Mouse (Mus musculus) stomach, postnatal 0 days (tissue): ENCODE data around the gene Dhx32. TPM values are rescaled to one million over a fixed set of nuclear protein-coding genes. Genes with fewer than 3 reads are reported as not detected.

ENCODE experiments used
- ATAC-seq: fragments of 200-750 bp; cut with Nextera tagmentation; 2 replicates; pipeline ENCODE4 v1.8.0; 2017; ENCODE audit not compliant: low FRiP score, low TSS enrichment
- DNase-seq: peaks from one replicate; pipeline ENCODE4 v3.0.0-alpha.2; 2016; ENCODE audit warnings: low spot score
- H3K27ac ChIP-seq: fragments of 300-500 bp; sonication (generic); replicated peaks from 2 replicates; pipeline ENCODE4 v1.5.1; 2014; ENCODE audit warnings: mild to moderate bottlenecking, control low read depth
- H3K27me3 ChIP-seq: fragments of 300-500 bp; sonication (generic); 2 replicates; pipeline ENCODE4 v1.6.1; 2014; ENCODE audit warnings: low read length; ENCODE audit not compliant: control insufficient read depth, insufficient read depth
- H3K36me3 ChIP-seq: fragments of 300-500 bp; sonication (generic); 2 replicates; pipeline ENCODE4 v1.6.1; 2014; ENCODE audit warnings: low read length, mixed read lengths; ENCODE audit not compliant: control insufficient read depth, insufficient read depth
- H3K4me1 ChIP-seq: fragments of 300-500 bp; sonication (generic); replicated peaks from 2 replicates; pipeline ENCODE4 v1.6.1; 2014; ENCODE audit warnings: antibody characterized with exemption; ENCODE audit not compliant: control insufficient read depth, insufficient read depth
- H3K4me2 ChIP-seq: fragments of 300-500 bp; sonication (generic); replicated peaks from 2 replicates; pipeline ENCODE4 v1.6.1; 2014; ENCODE audit warnings: low read depth, mild to moderate bottlenecking, control low read depth, moderate library complexity
- H3K4me3 ChIP-seq: fragments of 300-500 bp; sonication (generic); 2 replicates; pipeline ENCODE4 v1.5.1; 2014; ENCODE audit warnings: low read depth, low read length, control low read depth
- H3K9ac ChIP-seq: fragments of 300-500 bp; sonication (generic); 2 replicates; pipeline ENCODE4 v1.6.1; 2014; ENCODE audit warnings: mild to moderate bottlenecking, low read length, control low read depth, mixed read lengths
- H3K9me3 ChIP-seq: fragments of 300-500 bp; sonication (generic); 2 replicates; pipeline ENCODE4 v1.6.1; 2016; ENCODE audit warnings: low read length; ENCODE audit not compliant: control insufficient read depth
- CTCF ChIP-seq: IDR thresholded peaks from 2 replicates; pipeline ENCODE4 v1.5.1; 2016; ENCODE audit warnings: antibody characterized with exemption, low read depth, mild to moderate bottlenecking, moderate library complexity
- EP300 ChIP-seq: optimal IDR thresholded peaks from 2 replicates; pipeline ENCODE3; 2016; ENCODE audit warnings: antibody characterized with exemption
- WGBS: fragments of 180-500 bp; shearing (Covaris S2); extraction: QIAGEN DNeasy Blood & Tissue Kit; methylation state at CpG from one replicate; pipeline ENCODE4 v1.1.7; 2014; 5-methylcytosine and 5-hydroxymethylcytosine counted together
- polyA plus RNA-seq: library from polyadenylated mRNA; unstranded; fragments of >200 nt; fragmentation: Nextera tagmentation; extraction: Ambion mirVana; gene quantifications from 2 replicates; pipeline ENCODE4 v1.2.1, GENCODE M21; 2015

Gene Dhx32
- polyA plus RNA-seq, 1 experiment from 2014 or later = 57.6 TPM

GRCm38 (mm10) chr7:133765849-133766243, 16.7 kb downstream of the Dhx32 start:
- Histone ChIP-seq H3K9me3 (no peaks in the 10 kb centered on the region), H3K36me3 (no peaks in the 10 kb centered on the region), H3K4me2 (no peak overlapping the region), H3K9ac (no peak overlapping the region), H3K27ac (no peak overlapping the region), H3K4me3 (no peak overlapping the region), H3K4me1 (no peaks in the 10 kb centered on the region), H3K27me3 (no peaks in the 10 kb centered on the region)
- ATAC-seq (no peak; the same call in 1 of the 2 replicates), DNase-seq (no peak)
- no peak for TF ChIP-seq EP300
- TF ChIP-seq CTCF = no peak
- WGBS = 78% methylated on average over 13 of the region's 13 CpGs

GRCm38 (mm10) chr7:133765240-133765848, 17.2 kb downstream of the Dhx32 start:
- DNase-seq (no peak), ATAC-seq (no peak)
- H3K27me3 ChIP-seq = no peaks in the 10 kb centered on the region
- H3K27ac ChIP-seq = no peak overlapping the region
- no peaks in the 10 kb centered on the region for H3K9me3 ChIP-seq
- no peaks in the 10 kb centered on the region for H3K4me1 ChIP-seq
- H3K4me2 ChIP-seq = no peak overlapping the region
- H3K36me3 ChIP-seq = no peaks in the 10 kb centered on the region
- 83% methylated on average over 10 of the region's 10 CpGs for WGBS
- no peak overlapping the region for H3K9ac ChIP-seq
- H3K4me3 ChIP-seq = no peak overlapping the region
- TF ChIP-seq EP300 (no peak), CTCF (no peak)

GRCm38 (mm10) chr7:133764425-133764824, 18.1 kb downstream of the Dhx32 start:
- ATAC-seq (no peak), DNase-seq (no peak)
- no peaks in the 10 kb centered on the region for H3K27me3 ChIP-seq
- H3K9ac ChIP-seq = no peak overlapping the region
- no peak overlapping the region for H3K27ac ChIP-seq
- no peaks in the 10 kb centered on the region for H3K36me3 ChIP-seq
- H3K4me2 ChIP-seq = no peak overlapping the region
- no peaks in the 10 kb centered on the region for H3K9me3 ChIP-seq
- WGBS = 81% methylated on average over 2 of the region's 2 CpGs
- H3K4me3 ChIP-seq = no peak overlapping the region
- TF ChIP-seq EP300 (no peak), CTCF (no peak)
- no peaks in the 10 kb centered on the region for H3K4me1 ChIP-seq

- 62% methylated on average over 6 of the region's 6 CpGs for WGBS
- no peaks in the 10 kb centered on the region for H3K36me3 ChIP-seq
- H3K27me3 ChIP-seq = no peaks in the 10 kb centered on the region
- no peaks in the 10 kb centered on the region for H3K4me1 ChIP-seq
- no peak overlapping the region for H3K4me2 ChIP-seq
- H3K4me3 ChIP-seq = no peak overlapping the region
- no peak overlapping the region; the same call in none of the 2 replicates for H3K27ac ChIP-seq
- H3K9ac ChIP-seq = no peak overlapping the region
- TF ChIP-seq CTCF (no peak), EP300 (no peak)
- no peak for DNase-seq
- peak; percentile 73 for ATAC-seq
- H3K9me3 ChIP-seq = no peaks in the 10 kb centered on the region
These were observed 19.8 kb downstream of the Dhx32 start for GRCm38 (mm10) chr7:133762696-133763095.

- H3K4me1 ChIP-seq = no peaks in the 10 kb centered on the region
- peak overlapping the region; percentile 1; the same call in 1 of the 2 replicates for H3K4me2 ChIP-seq
- H3K36me3 ChIP-seq = no peaks in the 10 kb centered on the region
- no peak overlapping the region for H3K27ac ChIP-seq
- ATAC-seq (0 out of 2 replicates have a peak, but pooled peaks have one; percentile 28), DNase-seq (no peak)
- no peak overlapping the region for H3K9ac ChIP-seq
- WGBS = 35% methylated on average over 27 of the region's 27 CpGs
- H3K9me3 ChIP-seq = no peaks in the 10 kb centered on the region
- H3K27me3 ChIP-seq = no peaks in the 10 kb centered on the region
- no peak overlapping the region for H3K4me3 ChIP-seq
- TF ChIP-seq EP300 (no peak), CTCF (no peak)
These were observed 22.7 kb downstream of the Dhx32 start for GRCm38 (mm10) chr7:133759611-133760353.

- H3K4me2 ChIP-seq = no peak overlapping the region
- DNase-seq (no peak), ATAC-seq (no peak)
- H3K9ac ChIP-seq = no peak overlapping the region
- H3K27ac ChIP-seq = no peak overlapping the region
- H3K9me3 ChIP-seq = no peaks in the 10 kb centered on the region
- WGBS = 88% methylated on average over 5 of the region's 5 CpGs
- H3K36me3 ChIP-seq = no peaks in the 10 kb centered on the region
- H3K4me3 ChIP-seq = no peak overlapping the region
- H3K4me1 ChIP-seq = no peaks in the 10 kb centered on the region
- H3K27me3 ChIP-seq = no peaks in the 10 kb centered on the region
- 0 out of 2 replicates have a peak, but pooled peaks have one; percentile 7 for TF ChIP-seq CTCF
- no peak for TF ChIP-seq EP300
These were observed 23.8 kb downstream of the Dhx32 start for GRCm38 (mm10) chr7:133758716-133759115.
